Mouse (Mus musculus) granulocyte monocyte progenitor cell, adult 5-6 weeks (primary cell): ENCODE data around the gene 9930021J03Rik. TPM values are rescaled to one million over a fixed set of nuclear protein-coding genes. Genes with fewer than 3 reads are reported as not detected.

Experiments used
- ATAC-seq: replicated peaks from 2 replicates; pipeline ENCODE4 v1.8.0; 2016; ENCODE audit warnings: mild to moderate bottlenecking, moderate TSS enrichment, inconsistent platforms; ENCODE audit not compliant: poor library complexity, severe bottlenecking
- total RNA-seq, 2 experiments: library from RNA; stranded (forward) in 1 of 2; stranded (reverse) in 1 of 2; fragments of 200-712, 200-1000 nt in 1 of 2; fragments of >200 nt in 1 of 2; fragmentation: Nextera tagmentation in 1 of 2; gene quantifications; 2 replicates each; pipeline ENCODE4 v1.2.3; 2014 to 2017

9930021J03Rik gene
- total RNA-seq, 2 experiments from 2014 or later = 9.6 to 22.3 TPM

DNA sequence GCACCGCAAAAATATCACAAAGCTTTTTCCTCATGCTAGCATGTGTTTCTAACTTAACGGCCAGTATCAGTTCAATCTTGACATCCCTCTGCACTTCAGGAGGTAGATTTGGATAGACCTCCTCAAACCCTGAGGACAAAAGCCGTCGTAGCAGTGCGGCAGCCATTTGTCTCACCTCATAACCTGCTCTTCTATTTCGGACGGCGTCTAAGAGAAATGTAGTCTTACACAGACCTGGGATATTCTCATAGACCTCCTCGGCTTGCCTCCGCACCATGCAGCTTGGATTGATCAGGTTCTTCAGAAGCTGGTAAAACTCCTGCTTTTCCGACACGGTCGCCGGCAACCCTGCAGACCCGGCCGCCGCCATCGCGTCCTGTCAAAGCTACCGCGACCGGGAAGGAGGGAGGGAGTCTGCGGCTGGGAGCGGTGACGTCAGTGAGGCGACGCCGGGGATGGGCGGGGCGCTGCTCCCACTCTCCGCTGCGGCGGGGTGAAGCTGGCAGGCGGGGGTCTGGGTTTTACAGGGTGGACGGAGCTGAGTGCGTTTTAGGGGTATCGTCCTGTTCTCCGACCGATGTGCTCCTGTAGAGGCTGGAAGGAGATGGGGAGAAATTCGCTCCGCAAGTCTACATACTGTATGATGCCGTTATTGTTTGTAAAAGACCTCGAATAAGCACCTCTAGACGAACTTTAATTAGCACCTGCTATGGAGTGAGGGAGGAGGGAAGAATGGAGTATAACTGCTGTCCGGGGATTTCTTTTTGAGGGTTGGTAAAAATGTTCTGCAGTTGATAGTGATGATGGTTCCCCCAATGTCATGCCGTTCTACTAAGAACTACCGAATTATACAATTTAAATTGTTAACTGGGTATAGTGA lies 7.0 kb upstream of the 9930021J03Rik start, which contains the start of gene Ranbp6:
TSS of gene Ranbp6 (minus strand) at position 394 of the 880 bp plus-strand sequence.
- peak; percentile 100 for ATAC-seq

DNA sequence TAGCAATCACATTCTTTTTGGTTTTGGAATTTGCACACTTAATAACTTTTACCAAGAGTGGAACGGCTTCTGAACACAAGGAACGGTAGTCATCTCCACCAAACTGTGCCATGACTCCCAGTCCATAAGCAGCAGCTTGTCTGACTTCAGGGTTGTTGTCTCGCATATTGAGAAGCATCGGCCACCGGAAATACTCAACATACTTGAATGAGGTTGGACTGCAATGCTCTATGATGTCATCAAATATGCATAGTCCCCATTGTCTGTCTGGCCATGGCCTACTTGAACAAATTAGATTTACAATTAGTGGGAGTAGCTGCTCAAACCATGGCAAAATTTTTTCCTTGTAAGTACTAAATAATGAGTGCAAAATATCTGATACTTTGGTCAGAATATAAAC lies 4.2 kb upstream of the 9930021J03Rik start:
- no peak for ATAC-seq

DNA sequence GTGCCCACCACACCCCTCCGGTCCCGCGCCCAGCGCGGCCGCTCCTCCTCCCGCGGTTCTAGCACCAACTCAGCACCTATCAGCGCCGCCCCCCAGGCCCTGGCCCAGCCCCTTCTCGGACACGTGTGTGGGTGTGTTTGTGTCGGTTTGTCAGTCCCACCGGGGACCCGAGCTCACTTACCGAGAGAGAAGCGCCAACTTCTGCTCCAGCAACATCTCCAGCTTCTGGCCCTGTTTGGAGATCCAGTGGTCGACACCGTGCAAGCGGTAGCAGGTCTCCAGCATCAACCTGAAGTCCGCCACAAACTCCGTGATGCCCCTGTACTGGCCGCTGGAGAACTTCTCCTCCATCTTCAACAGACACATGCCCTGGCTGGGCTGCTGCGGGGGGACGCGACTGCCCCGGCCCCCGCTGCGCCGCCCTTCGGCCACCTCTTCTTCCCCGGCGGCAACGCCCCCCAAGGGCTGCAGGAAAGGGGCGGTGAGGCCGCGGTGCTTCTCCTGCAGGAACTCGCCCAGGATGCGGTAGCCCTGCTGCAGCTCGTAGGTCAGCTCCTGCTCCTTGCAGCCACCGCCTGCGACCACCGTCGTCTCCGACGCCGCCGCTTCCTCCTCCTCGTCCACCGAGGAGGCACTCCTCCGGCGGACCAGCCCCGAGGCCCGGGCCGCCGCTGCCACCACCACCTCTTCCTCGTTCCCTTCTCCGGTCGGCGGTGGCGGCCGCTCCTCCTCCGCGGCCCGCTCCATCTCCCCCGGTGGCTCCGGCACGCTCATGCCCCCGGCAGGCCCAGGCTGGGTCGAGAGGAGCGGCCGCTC lies 480 bp downstream of the 9930021J03Rik start:
- peak; percentile 81 for ATAC-seq

DNA sequence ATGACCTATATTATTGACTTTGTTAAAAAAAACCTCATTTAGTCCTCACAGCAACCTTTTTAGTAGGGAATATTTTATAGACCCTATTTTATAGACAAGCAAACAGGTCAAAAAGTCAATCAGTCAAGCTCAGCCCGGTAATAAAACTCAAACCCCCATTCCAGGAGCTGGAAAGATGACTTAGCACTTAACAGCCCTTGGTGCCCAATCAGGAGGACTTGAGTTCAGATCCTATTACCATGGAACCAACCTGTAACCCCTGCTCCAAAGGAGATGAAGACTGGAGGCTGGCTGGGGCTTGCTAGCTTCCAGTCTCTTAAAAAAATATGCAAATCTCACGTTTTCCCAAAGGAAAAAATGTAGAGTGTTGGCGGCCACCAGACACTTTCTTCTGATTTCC lies 1.8 kb downstream of the 9930021J03Rik start:
- ATAC-seq = no peak

DNA sequence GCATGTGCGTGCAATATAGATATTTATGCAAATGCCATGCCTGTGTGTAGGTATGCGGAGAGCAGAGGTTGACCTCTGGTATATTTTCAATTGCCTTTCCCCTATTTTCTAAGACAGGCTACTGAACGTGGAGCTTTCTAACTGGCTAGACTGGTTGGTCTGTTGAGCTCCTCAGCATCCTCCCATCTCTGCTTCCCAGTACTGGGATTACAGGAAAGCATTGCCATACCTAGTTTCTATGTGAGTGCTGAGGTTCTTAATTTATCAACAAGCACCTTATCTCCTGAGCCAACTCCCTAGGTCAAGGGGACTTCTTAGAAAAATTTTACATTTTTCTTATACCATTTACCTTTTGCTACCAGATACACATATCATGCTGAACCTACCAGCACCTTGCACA lies 8.4 kb downstream of the 9930021J03Rik start:
- no peak for ATAC-seq

DNA sequence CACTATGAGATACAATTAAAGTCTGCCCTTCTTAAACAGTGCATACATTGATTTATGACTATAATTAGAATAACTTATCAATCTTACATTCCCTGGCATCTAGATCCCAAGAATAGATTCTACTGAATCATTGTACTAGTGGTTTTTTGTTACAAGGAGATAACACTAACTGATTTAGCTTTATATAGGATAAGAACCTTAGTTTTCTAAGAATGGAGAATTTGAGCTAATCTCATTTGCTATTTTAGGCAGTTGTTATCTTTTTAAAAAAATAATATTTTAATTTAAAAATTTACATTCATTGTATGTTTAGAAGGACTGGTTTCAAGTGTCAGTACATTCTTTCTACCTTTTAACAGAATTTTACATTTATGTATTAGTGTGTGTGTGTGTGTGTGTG lies 17.8 kb downstream of the 9930021J03Rik start:
- ATAC-seq = no peak

DNA sequence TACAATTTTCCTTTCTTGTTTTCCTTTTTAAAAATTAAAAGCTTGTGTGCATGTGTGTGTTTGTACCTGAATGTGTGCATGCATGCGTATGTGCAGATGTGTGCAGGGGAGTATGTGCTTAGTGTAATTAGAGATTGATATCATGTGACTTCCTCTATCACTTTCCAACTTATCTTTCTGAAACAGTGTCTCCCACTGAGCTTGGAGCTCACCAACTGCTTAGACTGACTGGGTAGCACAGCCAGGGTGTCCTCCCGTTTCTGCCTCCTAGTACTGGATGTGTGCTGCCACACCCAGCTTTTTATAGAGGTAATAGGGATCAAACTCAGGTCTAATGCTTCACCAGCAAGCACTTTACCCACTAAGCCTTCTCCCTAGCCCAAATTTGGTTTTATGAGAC lies 22.9 kb downstream of the 9930021J03Rik start:
- ATAC-seq = no peak

DNA sequence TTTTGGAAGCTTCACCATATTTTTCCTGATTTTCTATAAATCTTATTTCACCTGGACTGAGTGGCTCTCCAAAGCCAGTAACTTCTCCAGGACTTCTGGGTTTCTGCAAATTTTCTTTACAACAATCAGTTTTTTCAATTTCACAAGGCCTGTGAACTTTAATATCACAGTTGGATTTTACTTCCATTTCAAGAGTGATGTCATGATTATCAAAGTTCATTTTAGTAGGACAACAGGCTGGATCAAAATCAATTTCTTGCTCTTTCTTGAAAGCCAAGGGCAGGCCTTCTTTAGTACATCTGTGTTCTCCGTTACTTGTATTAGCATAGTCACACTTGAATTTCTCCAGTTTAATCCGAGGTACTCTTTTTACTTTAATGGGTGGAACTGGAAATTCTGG lies 51.9 kb downstream of the 9930021J03Rik start:
- no peak for ATAC-seq

DNA sequence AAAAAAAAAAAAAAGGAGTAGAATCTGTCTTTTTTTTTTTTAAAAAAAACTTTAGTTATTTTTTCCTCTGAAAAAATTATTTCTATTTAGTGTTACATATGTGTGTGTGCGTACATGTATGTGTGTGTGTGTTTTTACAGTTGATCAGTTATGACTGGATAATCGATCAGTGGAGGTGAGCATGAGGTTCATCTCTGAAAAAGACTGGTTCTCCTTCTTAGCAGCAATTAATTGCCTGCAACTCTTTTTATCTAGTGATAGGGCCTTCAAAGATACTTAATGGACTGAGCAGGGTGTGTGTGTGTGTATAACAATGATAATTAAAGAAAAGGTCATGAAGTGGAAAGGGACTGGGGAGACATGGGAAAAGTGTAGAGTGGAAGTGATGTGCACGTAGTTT lies 54.8 kb downstream of the 9930021J03Rik start:
- ATAC-seq = no peak

DNA sequence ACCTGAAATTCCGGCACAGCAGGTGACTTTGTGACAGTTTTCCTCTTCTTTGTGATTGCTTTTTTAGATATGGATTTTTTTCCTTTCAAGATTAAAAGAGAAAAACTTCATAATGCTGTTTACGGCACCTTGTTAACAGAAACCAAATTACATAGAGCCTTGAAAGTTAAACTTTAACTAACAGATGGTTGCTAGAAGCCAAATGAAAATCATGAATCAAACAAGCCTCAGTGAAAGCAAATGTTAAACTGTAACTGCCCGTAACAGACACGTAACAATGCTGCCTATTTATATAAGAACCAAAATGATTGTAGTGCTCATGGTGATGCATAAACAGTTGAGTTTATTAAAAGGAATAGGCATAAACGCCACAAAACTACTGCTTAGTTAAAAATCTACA lies 62.3 kb downstream of the 9930021J03Rik start:
- no peak for ATAC-seq

DNA sequence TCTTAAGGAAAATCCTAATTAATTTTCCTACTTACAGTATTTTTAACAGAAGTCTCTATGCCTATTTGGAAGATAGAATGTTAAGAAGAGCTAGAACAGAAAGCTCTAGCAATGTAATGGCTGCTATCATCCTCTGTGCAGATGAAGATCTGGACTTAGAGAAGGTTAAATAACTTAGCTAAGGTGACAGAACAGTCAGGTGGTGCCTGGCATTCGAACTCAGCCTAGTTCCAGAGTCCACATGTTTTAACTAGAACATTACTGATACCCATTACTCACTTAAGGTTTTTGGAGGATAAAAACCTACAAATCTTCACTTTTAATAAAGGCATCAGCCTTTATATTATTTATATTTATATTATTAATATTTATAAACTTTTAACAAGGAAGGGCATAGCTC lies 65.1 kb downstream of the 9930021J03Rik start:
- no peak for ATAC-seq

DNA sequence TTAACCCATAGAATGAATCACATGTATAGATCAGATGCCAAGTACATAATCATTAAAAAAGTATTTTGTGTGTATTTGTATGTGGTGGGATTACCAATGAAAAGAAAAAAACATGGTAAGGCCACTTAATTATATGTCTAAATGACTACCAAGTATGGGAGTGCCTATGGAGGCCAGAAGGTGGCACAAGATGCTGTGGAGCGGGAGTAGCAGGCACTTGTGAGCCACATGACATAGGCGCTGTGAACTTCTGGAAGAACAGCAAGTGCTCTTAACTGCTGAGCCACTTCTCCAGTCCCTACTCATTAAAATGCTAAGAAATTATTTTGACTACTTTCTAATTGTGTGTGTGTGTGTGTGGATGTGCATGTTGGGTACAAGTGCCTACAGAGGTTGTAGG lies 66.2 kb downstream of the 9930021J03Rik start:
- no peak for ATAC-seq

DNA sequence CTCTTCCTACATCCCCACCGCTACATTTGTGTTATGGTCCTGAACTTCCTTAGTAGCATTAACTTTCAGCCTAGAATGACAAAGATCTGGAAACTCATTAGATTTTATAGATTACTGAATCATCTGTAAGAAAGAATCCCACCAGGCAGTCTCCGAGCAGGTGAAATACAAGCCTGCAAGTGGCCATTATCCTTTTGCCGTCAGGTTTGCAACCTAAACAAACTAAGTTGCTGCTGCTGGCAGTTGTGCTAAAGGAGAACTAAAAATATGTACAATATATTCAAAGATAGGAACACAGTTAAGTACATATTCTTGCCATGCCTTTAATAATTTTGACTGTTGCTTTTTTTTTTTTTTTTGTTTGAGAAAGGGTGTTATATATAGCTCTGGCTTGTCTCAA lies 70.4 kb downstream of the 9930021J03Rik start:
- no peak for ATAC-seq

DNA sequence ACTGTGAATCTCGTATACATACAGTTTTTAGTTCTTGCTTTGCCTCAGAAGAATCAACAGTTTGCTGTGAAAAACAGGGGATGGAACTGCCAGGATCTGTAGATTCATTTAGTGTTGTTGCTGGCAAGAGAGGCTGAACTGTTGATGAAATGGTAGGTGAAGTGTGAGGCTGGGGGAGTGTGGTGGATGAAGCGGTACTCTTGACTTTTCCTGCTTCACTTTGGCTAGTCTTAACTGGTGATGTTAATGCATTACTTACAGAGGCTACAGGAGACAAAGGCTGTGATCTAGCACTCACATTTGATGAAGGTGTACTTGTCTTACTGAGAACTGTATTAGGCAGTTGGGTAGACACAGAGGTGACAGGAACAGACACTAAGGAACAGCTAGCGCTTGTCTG lies 87.3 kb downstream of the 9930021J03Rik start:
- no peak for ATAC-seq

DNA sequence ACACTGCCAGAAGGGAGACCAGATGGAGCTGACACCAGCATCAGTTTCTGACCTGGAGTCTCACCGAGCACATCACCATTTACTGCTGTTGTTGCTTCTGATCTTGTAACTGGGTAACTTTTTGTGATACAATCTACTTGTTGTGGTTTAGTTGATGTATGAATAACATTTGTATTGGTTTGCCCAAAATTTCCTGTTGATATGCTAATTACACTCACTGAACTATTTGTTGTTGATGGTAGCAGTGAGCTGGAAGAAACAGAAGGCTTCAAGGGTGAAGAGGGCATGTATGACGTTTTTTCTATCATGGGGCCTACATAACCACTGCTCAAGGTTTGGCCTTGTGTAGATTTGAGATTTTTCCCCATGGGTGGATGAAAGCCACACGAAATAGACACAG lies 87.9 kb downstream of the 9930021J03Rik start:
- ATAC-seq = no peak

DNA sequence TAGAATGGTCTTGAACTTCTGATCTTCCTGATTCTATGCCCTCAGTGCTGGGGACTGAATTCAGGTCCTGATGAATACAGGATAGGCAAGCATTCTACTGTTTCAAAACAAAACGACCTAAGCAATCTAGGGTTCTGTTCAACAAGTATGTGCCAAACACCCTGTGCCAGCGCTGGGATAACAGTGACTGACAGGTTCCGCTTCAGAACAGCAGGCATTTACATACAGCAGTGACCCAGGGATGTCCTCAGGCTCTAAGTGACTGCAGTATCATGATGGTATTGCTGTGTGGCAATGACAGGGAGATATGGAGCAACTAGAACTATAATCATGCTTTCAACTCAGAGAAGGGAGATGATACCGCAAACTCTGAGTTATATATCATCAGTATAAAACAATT lies 92.3 kb downstream of the 9930021J03Rik start:
- ATAC-seq = no peak

DNA sequence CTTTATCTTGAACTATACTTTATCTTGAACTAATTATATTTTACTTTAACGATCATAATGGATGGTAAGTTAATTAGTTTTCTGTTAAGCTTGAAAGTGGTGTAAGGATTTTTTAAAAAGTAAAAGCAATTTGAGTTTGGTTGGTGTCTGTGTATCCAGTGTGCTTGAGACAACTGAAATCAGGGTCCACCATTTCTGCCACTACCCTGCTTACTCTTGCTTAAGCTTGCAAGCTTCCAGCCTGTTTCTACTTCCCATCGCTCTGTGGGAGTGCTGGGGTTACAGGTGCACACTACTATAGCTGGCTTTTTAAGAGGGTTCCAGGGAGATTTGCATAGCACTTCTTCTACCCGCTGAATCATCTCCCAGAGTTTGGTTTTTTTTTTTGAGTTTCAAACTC lies 96.3 kb downstream of the 9930021J03Rik start:
- ATAC-seq = no peak

DNA sequence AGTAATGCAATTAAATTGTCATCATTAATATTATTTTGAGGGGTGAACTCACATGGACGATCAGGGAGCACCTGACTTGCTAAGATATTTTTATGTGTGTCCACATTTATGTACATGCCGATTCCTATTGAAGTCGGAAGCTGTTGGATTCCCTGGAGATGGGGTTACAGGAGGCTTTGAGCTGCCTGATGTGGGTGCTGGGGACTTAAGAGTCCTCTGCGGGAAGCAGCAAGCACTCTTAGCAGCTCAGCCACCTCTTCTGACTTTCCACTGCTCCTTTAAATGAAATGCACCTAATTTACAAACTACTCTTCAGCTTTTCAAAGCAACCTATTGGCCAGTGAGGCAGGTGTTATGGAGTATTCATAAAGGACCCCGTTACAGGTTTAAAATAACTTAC lies 97.3 kb downstream of the 9930021J03Rik start:
- ATAC-seq = no peak

DNA sequence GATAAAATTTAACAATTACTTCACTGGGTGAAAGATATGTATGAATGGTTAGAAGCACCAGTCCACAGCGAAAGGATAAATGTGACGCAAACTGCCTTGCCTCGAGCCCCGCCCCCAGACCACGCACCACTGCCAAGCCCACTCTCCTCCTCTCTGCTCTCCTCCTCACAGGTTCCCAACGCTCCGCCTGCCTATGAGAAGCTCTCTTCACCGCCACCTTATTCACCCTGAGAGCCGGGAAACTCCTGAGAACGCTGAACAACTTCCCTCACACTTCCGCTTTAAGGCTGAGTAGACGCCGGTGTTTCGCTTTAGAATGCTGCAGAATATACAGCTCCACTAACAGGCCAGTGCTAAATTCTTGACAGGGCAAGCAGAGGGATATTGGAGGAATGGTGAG lies 97.8 kb downstream of the 9930021J03Rik start:
- peak; percentile 95 for ATAC-seq

DNA sequence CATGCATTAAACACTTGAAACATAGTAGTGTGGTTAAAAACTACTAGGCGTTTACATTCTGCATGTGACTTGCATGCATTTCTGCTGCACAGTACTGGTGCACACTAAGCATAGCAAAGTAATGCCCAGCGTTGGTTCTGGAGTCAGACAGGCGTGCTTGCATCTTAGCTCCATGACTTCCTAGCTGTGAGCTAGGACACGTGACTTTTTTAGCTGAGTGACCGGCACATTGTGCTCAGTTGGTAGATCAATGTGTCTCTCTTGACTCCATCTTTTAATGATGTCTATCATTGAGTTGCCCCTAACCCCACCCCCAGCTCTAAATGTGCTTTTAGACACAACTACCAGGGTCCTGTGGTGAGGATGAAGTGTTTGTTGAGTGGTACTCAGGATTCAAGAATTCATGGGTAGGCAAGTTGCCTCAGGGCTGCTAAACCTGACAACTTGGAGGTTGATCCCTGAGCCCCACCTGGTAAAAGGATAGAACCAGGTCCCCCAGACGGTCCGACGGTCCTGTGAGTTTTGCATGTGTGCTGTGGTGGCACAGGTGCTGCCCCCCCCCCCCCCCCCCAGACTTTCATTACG lies 98.4 kb downstream of the 9930021J03Rik start:
- no peak for ATAC-seq

DNA sequence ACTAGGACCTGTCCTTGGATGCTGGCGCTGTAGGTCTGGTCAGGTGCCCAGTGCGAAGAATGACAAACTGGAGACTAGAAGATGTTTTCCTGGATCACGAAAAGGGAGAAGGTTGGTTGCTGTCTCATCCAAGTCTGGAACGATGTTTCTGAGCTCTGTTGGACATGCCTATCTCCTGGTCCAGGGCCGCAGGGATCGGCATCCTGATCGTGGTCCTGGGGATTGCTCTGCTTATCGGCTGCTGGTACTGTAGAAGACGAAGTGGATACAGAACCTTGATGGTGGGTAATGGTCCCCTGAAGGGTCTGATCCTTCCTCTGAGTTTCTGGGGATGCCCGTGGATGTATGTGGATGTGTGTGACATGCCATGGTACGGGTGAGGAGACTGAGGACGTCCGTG lies 101.4 kb downstream of the 9930021J03Rik start:
- no peak for ATAC-seq
